Mouse (Mus musculus): ENCODE measurements around the gene Map2k3.

Map2k3 gene

GRCm38 (mm10) chr11:60924981-60925380, 6.9 kb upstream of the Map2k3 start:
- DNase-seq (ENCODE audit: low read depth, low spot score): no peak

DNA sequence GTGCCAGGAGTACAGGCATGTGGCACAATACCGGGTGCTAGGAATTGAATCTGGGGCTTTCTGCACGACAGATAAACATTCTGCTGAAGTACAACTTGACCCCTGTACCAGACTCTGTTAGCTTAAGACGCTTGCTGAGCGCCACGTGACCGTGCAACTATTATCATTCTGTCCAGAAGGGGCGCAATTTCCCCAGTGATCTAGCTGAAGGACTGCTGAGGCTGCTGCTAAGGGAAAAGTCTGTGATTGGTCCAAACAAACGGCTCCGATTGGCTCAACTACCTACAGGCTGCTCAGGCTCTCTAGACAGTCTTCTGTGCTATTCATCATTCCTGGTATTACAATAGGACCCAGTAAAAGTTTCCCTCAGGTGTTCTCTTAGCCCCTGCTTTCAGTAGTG, 4.6 kb upstream of the Map2k3 start:
- peak; percentile 90 for DNase-seq (ENCODE audit: low read depth, low spot score)

GRCm38 (mm10) chr11:60930724-60931281, 1.0 kb upstream of the Map2k3 start:
- no peak for DNase-seq (ENCODE audit: low read depth, low spot score)

GRCm38 (mm10) chr11:60931282-60931868, 458 bp upstream of the Map2k3 start:
- DNase-seq (ENCODE audit: low read depth, low spot score): no peak

- DNase-seq (ENCODE audit: low read depth, low spot score): no peak
These were observed 729 bp downstream of the Map2k3 start for GRCm38 (mm10) chr11:60932503-60933020.

- no peak for DNase-seq (ENCODE audit: low read depth, low spot score)
These were observed 1.5 kb downstream of the Map2k3 start for GRCm38 (mm10) chr11:60933178-60933930.

DNA sequence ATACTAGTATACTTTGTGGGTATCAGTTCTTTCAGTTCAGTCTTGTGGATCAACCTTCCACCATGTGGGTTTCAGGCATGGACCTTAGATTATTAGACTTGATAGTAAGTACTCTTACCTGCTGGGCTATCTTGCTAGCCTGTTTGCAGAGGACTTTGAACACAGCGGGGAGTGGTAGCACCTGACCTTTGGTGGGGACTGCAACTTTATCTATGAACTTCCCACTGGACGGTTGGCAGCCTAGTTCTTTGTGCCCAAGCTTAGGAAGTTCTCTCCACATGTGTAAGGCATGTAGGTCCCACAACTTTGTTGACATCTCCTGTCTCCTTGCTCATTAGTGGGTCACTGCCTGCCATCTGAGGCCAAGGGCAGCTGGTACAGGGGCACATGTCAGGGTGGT, 3.0 kb downstream of the Map2k3 start:
- DNase-seq (ENCODE audit: low read depth, low spot score): no peak

- no peak for DNase-seq (ENCODE audit: low read depth, low spot score)
These were observed 3.6 kb downstream of the Map2k3 start for GRCm38 (mm10) chr11:60935326-60935974.

GRCm38 (mm10) chr11:60935975-60936373, 4.1 kb downstream of the Map2k3 start:
- DNase-seq (ENCODE audit: low read depth, low spot score): no peak

- DNase-seq (ENCODE audit: low read depth, low spot score): no peak
These were observed 5.8 kb downstream of the Map2k3 start for GRCm38 (mm10) chr11:60937611-60938010.

DNA sequence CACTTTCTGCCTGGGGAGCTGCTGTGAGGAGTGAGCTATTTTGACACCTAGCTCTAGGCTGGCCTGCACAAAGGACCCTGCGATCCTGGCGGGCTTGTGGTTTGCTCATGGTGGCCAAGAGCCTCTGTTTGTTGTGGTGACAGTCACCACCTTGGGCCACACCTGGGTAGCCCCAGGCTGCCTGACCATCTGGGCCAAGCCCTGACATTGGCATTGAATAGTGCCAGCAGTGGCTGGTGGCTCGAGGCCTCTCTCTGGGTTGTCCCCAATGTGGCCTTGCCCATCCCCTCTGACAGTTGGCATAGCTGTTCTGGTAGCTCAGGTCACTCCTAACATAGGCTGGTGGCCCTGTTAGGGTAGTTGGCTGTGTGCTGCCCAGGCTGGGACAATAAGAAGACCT, 7.7 kb downstream of the Map2k3 start:
- no peak for DNase-seq (ENCODE audit: low read depth, low spot score)

GRCm38 (mm10) chr11:60940501-60940900, 8.7 kb downstream of the Map2k3 start:
- no peak for DNase-seq (ENCODE audit: low read depth, low spot score)

- no peak for DNase-seq (ENCODE audit: low read depth, low spot score)
These were observed 9.5 kb downstream of the Map2k3 start for GRCm38 (mm10) chr11:60941370-60941769.

DNA sequence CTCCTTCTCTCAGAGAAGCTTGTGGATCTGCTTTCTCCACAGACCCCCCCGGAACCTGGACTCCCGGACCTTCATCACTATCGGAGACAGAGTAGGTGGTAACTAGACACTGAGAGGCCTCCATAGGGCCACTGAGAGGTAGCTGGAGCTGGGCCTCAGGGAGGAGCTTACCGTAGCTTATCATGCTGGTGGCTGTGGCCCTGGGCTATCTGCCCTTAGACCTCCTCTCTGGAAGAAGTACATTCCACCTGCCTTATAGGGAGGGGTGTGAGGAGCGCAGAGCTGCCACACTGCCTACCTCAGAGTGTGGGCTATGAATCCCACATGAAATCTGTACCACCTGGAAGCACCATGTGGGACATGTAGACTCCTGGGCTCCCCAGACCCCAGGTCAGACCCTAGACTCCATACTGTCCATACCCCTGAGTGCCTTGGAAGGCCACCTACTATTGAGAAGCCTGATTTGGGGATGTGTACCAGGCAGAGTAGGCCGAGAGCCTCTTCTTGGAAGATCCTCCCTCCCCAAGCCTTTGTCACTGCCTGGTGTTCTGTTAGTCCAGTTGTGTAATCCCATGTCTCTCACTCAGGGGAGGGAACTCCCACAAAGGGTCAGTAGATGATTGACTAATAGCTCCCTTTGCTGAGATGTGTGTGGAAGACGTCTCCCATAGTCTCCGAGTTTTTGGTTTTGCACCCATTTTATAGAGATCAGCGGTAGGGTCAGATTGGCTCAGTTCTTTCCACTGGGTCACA, 10.6 kb downstream of the Map2k3 start:
- DNase-seq (ENCODE audit: low read depth, low spot score): no peak

DNA sequence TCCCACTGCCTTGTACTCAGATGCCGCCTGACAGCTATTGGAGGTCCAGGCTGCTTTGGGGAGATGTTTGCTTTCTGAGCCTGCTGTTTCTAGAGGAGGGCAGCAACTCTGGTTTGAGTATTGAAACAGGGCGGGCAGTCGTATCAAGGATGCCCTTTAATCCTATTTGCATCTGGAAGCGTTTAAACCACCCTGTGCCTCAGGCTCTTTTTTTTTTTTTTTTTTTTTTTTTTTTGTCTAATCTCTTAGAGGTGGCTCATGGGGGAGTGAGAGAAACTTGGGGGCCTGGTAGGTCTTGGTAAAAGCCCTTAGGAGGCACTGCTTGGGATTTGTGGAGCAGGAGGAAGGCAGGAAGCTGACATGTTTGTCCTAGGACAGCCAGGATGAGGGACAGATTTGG, 13.2 kb downstream of the Map2k3 start:
- DNase-seq (ENCODE audit: low read depth, low spot score): no peak

GRCm38 (mm10) chr11:60951896-60952295, 20.1 kb downstream of the Map2k3 start:
- DNase-seq (ENCODE audit: low read depth, low spot score): no peak

DNA sequence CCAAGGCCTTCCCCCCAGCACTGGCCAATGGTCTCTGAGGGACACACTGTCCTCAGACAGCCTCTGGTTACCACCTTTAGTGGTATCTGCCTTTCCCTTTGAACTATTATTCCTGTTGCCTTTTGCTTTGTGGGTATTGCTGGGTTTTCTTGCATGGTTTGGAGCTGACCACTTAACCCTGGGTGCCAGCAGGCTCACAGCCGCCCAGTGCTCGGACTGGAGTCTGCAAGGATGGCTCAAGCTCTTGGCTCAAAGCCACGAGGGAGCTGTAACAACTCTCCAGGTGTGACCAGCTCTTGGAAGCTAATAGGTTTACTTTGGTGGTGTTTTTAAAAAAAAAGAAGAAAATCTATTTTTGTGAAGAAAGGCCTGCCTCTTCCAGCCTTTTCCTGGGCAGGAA, 20.5 kb downstream of the Map2k3 start:
- no peak for DNase-seq (ENCODE audit: low read depth, low spot score)

GRCm38 (mm10) chr11:60952986-60953385, 21.2 kb downstream of the Map2k3 start:
- DNase-seq (ENCODE audit: low read depth, low spot score): no peak

DNA sequence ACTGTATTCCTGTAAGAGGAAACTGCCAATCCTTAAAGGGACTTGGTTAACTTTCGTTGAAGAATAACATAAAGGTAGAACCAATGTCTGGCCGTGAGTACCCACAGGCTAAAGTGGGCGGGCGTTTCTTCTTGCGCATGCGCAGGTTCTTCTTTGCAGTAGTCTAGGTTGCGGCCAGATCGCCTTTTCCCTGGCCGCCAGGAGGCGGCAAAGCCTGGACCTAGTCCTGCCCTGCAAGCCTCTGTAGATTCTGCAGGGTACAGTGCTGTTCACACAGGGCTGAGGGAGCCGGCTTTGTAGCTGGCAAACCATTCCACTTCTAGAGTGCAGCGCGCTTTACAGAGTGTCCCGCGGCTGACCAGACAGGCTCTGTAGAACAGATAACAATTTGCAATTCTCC, 22.0 kb downstream of the Map2k3 start:
- DNase-seq (ENCODE audit: low read depth, low spot score): peak; percentile 84

- no peak for DNase-seq (ENCODE audit: low read depth, low spot score)
These were observed 22.6 kb downstream of the Map2k3 start for GRCm38 (mm10) chr11:60954255-60955104.
